Comparison of ENCODE assay signal across 7 mouse cellular contexts in the genomic region with DNA sequence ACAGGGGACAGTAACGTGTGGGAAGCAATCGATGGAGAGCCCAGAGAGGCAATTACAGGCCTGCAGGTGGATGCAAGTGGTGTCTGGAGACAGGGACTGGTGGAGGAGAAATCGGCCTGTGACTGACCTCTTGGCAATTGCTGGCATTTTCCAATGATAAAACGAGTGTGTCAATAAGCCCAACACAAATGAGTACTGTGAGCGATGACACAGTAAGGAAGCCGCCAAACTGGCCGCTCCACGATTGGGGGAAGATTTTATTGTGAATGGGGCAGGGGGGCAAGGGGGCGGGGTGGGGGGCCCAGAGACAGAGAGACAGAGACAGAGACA. TPM values are rescaled to one million over a fixed set of nuclear protein-coding genes. Genes with fewer than 3 reads are reported as not detected.
A peak's percentile ranks its signal among the peaks of the same experiment; 100 is the strongest.
DNase-seq lines count a peak whose midpoint lies in the region; ATAC-seq and TF ChIP-seq lines count a peak whose summit lies in the region.

No protein-coding gene starts in this region.

- no peak for TF ChIP-seq CTCF in spleen, adult 2 months (IDR thresholded peaks at IDR 0.05; ENCODE audit: extremely low read depth, insufficient read depth, insufficient read length, insufficient replicate concordance)

- DNase-seq in spleen, adult 2 months (ENCODE audit: low read depth in 1 of 2, low spot score in 2 of 2): no peak
- no peak for DNase-seq in spleen, postnatal 4 days (ENCODE audit: low spot score in 2 of 2)
- no peak for DNase-seq in liver, embryonic 13.5 days
- DNase-seq in embryo, embryonic 11 days: no peak
- DNase-seq in retina, postnatal 1 day: no peak

- H3K9ac ChIP-seq in forebrain, embryonic 15.5 days (replicated peaks): peak overlapping the region; percentile 8
- peak overlapping the region; percentile 51 for H3K9ac ChIP-seq in liver, embryonic 13.5 days

- 0 out of 2 replicates have a peak, but pooled peaks have one; percentile 14 for ATAC-seq in forebrain, embryonic 15.5 days (replicated peaks)
- ATAC-seq in liver, embryonic 13.5 days (ENCODE audit: low read depth): peak; percentile 18; the same call in 1 of the 2 replicates
- ATAC-seq in frontal cortex, adult (ENCODE audit: low TSS enrichment): no peak

- no peak for TF ChIP-seq POLR2A in spleen, adult 2 months (IDR thresholded peaks at IDR 0.05; ENCODE audit: low read depth, low read length)

- H3K36me3 ChIP-seq in spleen, adult 2 months (ENCODE audit: control insufficient read depth, insufficient read depth, low read length): no peaks in the 10 kb centered on the region
- H3K36me3 ChIP-seq in forebrain, embryonic 15.5 days: no peaks in the 10 kb centered on the region
- H3K36me3 ChIP-seq in liver, embryonic 13.5 days: no peaks in the 10 kb centered on the region

- H3K4me3 ChIP-seq in spleen, adult 2 months (ENCODE audit: extremely low read depth, insufficient read depth, insufficient read length): peak overlapping the region; percentile 51; the same call in 1 of the 2 replicates
- H3K4me3 ChIP-seq in forebrain, embryonic 15.5 days: peak overlapping the region; percentile 28
- peak overlapping the region; percentile 53 for H3K4me3 ChIP-seq in liver, embryonic 13.5 days (replicated peaks)

- no peaks in the 10 kb centered on the region for H3K9me3 ChIP-seq in forebrain, embryonic 15.5 days
- no peaks in the 10 kb centered on the region for H3K9me3 ChIP-seq in liver, embryonic 13.5 days (replicated peaks)

- peak overlapping the region; percentile 52 for H3K4me2 ChIP-seq in forebrain, embryonic 15.5 days (replicated peaks)
- H3K4me2 ChIP-seq in liver, embryonic 13.5 days: peak overlapping the region; percentile 76

- peaks cover 6% of the 10 kb centered on the region; the same call in 1 of the 2 replicates for H3K4me1 ChIP-seq in spleen, adult 2 months (ENCODE audit: control insufficient read depth, insufficient read depth, insufficient read length)
- peaks cover 5% of the 10 kb centered on the region for H3K4me1 ChIP-seq in forebrain, embryonic 15.5 days
- H3K4me1 ChIP-seq in liver, embryonic 13.5 days (replicated peaks): peaks cover 7% of the 10 kb centered on the region

- no peaks in the 10 kb centered on the region for H3K27me3 ChIP-seq in spleen, adult 2 months (ENCODE audit: control insufficient read depth, insufficient read depth, low read length)
- H3K27me3 ChIP-seq in forebrain, embryonic 15.5 days: no peaks in the 10 kb centered on the region
- H3K27me3 ChIP-seq in liver, embryonic 13.5 days: no peaks in the 10 kb centered on the region

- 17% methylated on average over 9 of the region's 9 CpGs for WGBS in spleen, adult 2 months
- 12% methylated on average over 9 of the region's 9 CpGs for WGBS in forebrain, embryonic 15.5 days
- WGBS in liver, embryonic 13.5 days (ENCODE audit: insufficient replicate concordance): 9% methylated on average over 9 of the region's 9 CpGs

- H3K27ac ChIP-seq in spleen, adult 2 months (ENCODE audit: insufficient read depth, low read length): no peak overlapping the region
- H3K27ac ChIP-seq in forebrain, embryonic 15.5 days (replicated peaks): no peak overlapping the region
- no peak overlapping the region for H3K27ac ChIP-seq in liver, embryonic 13.5 days

RNA-seq across cellular contexts. Expression of gene Il20rb, which starts 32.0 kb away (rescaled TPM):
- polyA plus RNA-seq in spleen, adult 2 months (2012; rRNA removed): 0.68 and 1.2 TPM in 2 replicates
- 0.50 and 0.86 TPM in 2 replicates for polyA plus RNA-seq in forebrain, embryonic 15.5 days (2015; fragmentation: Nextera tagmentation; extraction: Ambion mirVana)
- 0.37 and 0.58 TPM in 2 replicates for polyA plus RNA-seq in liver, embryonic 13.5 days (2015; fragmentation: Nextera tagmentation; extraction: Ambion mirVana)
